Mouse (Mus musculus): ENCODE results near the gene Ankrd55. TPM values are rescaled to one million over a fixed set of nuclear protein-coding genes. Genes with fewer than 3 reads are reported as not detected.
"Not testable (repeated sequence)": the region's sequence is repeated elsewhere in the genome, so short reads cannot be mapped to it uniquely, and the experiment has no call there.

Ankrd55 gene
- polyA plus RNA-seq, 1 experiment from 2014 or later, result 0.07 TPM

DNA sequence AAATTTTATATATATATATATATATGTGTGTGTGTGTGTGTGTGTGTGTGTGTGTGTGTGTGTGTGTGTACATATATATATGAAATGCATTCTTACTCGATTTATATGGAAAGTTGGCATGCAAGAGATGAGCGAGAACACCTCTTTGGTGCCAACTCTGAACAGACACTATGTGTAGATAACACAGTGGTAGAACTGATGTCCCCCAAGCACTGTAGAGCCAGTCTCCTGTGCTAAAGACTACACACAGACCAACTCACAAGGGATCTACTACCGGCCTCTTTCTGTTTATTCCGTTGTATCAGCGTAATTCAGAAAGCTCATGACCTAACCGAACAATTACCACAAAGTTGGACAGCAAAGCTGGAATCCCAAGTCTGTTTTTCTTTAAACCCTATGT is 6.2 kb downstream of the Ankrd55 start:
- ATAC-seq (ENCODE audit: extremely low read depth, insufficient number of reproducible peaks, low FRiP score, low TSS enrichment), result no peak
- 89% methylated on average over 6 of the region's 6 CpGs for WGBS
- H3K4me2 ChIP-seq, result no peak overlapping the region
- H3K4me3 ChIP-seq, result no peak overlapping the region
- no peaks in the 10 kb centered on the region for H3K27me3 ChIP-seq (replicated peaks)
- H3K9ac ChIP-seq, result no peak overlapping the region
- no peaks in the 10 kb centered on the region for H3K9me3 ChIP-seq
- H3K4me1 ChIP-seq, result peaks cover 17% of the 10 kb centered on the region
- H3K36me3 ChIP-seq, result no peaks in the 10 kb centered on the region
- H3K27ac ChIP-seq (replicated peaks), result no peak overlapping the region

DNA sequence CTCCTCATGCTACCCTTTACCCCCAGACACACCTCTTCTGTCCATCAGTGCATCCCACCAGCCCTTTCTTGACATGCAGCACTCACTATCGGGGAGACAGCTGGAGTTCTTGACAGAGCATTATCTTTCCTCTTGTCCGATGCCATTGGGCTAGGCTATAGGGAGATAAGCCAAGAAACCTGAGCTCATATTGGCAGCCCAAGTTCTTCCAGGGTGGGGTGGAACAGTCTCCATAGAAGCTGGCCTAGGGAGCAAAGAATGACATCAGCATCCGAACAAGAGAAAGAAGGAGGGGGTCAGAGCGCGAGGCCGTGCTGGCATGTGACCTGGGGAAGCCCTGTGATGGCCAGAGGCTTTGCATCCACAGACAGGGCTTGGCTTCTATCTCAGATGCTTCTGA is 9.5 kb downstream of the Ankrd55 start:
- Histone ChIP-seq H3K27me3 (replicated peaks) (no peaks in the 10 kb centered on the region), H3K36me3 (no peaks in the 10 kb centered on the region), H3K9ac (no peak overlapping the region), H3K4me2 (no peak overlapping the region), H3K27ac (replicated peaks) (no peak overlapping the region), H3K4me1 (no peaks in the 10 kb centered on the region), H3K4me3 (no peak overlapping the region), H3K9me3 (no peaks in the 10 kb centered on the region)
- ATAC-seq (ENCODE audit: extremely low read depth, insufficient number of reproducible peaks, low FRiP score, low TSS enrichment), result no peak
- WGBS, result 58% methylated on average over 6 of the region's 6 CpGs

DNA sequence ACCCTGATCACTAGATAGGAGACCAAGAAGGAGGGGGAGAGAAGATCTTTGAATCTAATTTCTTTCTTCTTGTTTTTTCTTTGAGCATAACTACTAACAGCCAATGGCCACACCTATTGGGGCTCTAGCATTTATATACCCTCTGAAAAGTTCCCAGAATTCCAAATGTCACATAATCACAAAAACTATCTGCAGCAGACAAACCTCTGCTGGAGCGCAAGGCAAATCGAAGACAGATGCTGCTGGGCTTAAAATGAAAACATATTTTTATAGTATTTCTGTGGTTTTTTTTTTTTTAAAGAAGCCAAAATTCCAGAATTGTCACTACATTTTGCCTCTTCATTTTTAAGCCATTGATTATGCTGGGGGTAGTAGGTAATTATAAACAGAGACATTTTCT is 15.2 kb downstream of the Ankrd55 start:
- no peaks in the 10 kb centered on the region for H3K27me3 ChIP-seq (replicated peaks)
- H3K9me3 ChIP-seq, result no peaks in the 10 kb centered on the region
- H3K27ac ChIP-seq (replicated peaks), result no peak overlapping the region
- WGBS, result 92% methylated on average over 2 of the region's 2 CpGs
- no peak for ATAC-seq (ENCODE audit: extremely low read depth, insufficient number of reproducible peaks, low FRiP score, low TSS enrichment)
- H3K4me1 ChIP-seq, result no peaks in the 10 kb centered on the region
- H3K9ac ChIP-seq, result no peak overlapping the region
- no peak overlapping the region for H3K4me3 ChIP-seq
- no peak overlapping the region for H3K4me2 ChIP-seq
- no peaks in the 10 kb centered on the region for H3K36me3 ChIP-seq

DNA sequence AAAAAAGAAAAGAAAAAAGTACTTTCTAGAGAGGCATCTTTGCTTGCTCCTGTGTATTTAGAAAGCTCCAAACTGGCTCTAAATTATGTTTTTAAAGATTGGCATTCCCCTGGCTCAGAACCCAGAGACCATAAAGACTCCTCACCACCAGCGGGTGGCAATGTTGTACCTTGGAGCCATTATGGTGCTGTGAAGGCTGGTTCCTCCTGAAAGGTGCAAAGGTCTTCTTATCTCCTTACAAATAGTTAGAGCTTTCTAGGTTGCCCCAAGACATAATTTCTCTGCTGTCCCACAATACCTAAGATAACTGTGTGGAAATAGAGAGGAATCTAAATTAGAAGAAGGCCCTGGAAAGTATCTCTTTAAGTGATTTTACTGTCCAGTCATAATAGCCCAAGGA is 20.4 kb downstream of the Ankrd55 start:
- Histone ChIP-seq H3K9ac (no peak overlapping the region), H3K4me3 (no peak overlapping the region), H3K4me2 (no peak overlapping the region), H3K27me3 (replicated peaks) (no peaks in the 10 kb centered on the region), H3K4me1 (peaks cover 20% of the 10 kb centered on the region), H3K36me3 (no peaks in the 10 kb centered on the region), H3K27ac (replicated peaks) (no peak overlapping the region), H3K9me3 (no peaks in the 10 kb centered on the region)
- WGBS, result 8% methylated on average over 1 of the region's 1 CpGs
- ATAC-seq (ENCODE audit: extremely low read depth, insufficient number of reproducible peaks, low FRiP score, low TSS enrichment), result no peak

DNA sequence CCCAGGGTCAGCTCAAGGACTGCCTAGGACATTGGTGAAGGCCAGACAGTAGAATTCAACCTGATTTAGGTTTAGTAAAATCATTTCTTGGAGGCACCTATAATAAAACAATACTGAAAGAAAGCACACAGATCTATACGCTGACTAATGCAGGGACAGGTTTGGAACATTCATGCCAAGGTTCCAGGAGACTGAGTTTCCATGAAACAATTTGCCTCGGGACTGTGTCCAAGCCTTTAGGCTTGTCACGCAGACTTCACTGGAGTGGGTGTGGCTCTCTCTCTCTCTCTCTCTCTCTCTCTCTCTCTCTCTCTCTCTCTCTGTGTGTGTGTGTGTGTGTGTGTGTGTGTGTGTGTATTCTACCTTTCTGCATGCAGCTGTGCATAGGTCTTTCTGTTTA is 23.4 kb downstream of the Ankrd55 start:
- Histone ChIP-seq H3K27ac (replicated peaks) (peak overlapping the region; percentile 50), H3K4me1 (peaks cover 30% of the 10 kb centered on the region), H3K4me2 (0 out of 2 replicates have a peak overlapping the region, but pooled peaks have one; percentile 3)
- ATAC-seq (ENCODE audit: extremely low read depth, insufficient number of reproducible peaks, low FRiP score, low TSS enrichment); H3K36me3 ChIP-seq; H3K9me3 ChIP-seq; H3K4me3 ChIP-seq; H3K9ac ChIP-seq; H3K27me3 ChIP-seq (replicated peaks): not testable (repeated sequence)
- WGBS, result 27% methylated on average over 3 of the region's 3 CpGs

DNA sequence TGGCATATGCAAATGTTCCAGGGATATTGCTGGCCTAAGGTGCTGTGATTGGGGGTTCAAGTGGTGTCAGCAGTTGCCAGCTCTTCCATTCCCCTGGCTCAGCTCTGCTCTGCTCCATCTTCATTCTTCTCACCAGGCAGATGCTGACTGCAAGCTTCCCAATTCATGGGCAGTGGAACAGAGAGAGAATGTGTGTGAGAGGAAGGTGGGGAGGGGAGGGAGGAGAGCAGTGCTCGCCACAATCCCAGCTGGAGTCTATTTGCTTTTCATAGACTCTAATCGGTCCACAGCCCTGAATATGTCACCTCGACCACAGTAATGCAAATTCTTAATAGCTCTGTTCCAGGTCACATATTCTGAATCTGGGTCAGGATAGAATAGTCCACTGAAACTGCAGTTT is 27.2 kb downstream of the Ankrd55 start:
- H3K9me3 ChIP-seq, result 0 out of 2 replicates have a peak, but pooled peaks cover 6% of the 10 kb centered on the region
- H3K27me3 ChIP-seq (replicated peaks), result no peaks in the 10 kb centered on the region
- H3K27ac ChIP-seq (replicated peaks), result no peak overlapping the region
- ATAC-seq (ENCODE audit: extremely low read depth, insufficient number of reproducible peaks, low FRiP score, low TSS enrichment), result no peak
- no peak overlapping the region for H3K4me2 ChIP-seq
- no peak overlapping the region for H3K9ac ChIP-seq
- H3K4me1 ChIP-seq, result peaks cover 34% of the 10 kb centered on the region
- H3K4me3 ChIP-seq, result no peak overlapping the region
- WGBS, result 39% methylated on average over 3 of the region's 3 CpGs
- H3K36me3 ChIP-seq, result no peaks in the 10 kb centered on the region

DNA sequence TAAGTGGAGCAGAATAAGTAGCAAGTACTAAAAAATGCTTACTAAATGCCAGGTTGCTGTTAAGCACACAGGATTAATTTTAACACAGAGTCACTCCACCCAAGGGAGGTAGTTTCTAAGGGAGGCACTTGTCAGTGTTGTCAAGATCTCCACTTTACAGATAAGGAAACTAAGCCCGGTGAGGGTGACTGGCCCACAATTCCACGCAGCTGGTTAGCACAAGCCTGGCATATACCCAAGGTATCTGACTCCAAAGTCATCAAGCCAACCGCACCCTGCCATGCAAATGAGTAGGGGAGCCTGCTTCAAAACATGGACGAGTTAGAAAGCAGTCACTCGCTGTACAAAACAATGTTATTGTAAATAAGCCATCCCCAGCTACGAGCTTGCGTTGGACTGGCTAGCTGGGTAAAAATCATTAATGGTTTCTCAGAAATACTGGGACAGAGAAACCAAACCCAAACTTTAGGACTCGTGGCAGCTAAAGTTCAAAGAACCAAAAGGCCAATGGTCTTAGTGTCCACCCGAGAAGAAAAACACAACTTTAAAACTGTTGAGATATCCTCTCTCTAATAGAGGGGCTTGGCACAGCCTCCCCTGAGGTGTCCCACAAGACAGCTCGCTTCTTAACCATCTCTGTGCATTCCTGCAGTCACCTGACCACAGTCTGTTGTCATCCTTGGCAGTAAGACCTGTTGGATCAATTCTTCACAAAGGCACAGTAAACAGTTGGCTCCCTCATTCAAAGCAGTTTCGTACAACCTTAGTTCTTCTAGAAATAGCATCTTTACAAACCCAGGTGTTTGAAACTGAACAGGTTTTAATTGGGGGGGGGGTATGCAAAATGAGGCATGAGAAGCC is 28.6 kb downstream of the Ankrd55 start:
- peaks cover 20% of the 10 kb centered on the region for H3K4me1 ChIP-seq
- H3K9ac ChIP-seq, result no peak overlapping the region
- H3K27me3 ChIP-seq (replicated peaks), result no peaks in the 10 kb centered on the region
- H3K9me3 ChIP-seq, result 0 out of 2 replicates have a peak, but pooled peaks cover 6% of the 10 kb centered on the region
- H3K4me3 ChIP-seq, result no peak overlapping the region
- no peaks in the 10 kb centered on the region for H3K36me3 ChIP-seq
- H3K4me2 ChIP-seq, result no peak overlapping the region
- H3K27ac ChIP-seq (replicated peaks), result no peak overlapping the region
- WGBS, result 56% methylated on average over 11 of the region's 11 CpGs
- no peak for ATAC-seq (ENCODE audit: extremely low read depth, insufficient number of reproducible peaks, low FRiP score, low TSS enrichment)

DNA sequence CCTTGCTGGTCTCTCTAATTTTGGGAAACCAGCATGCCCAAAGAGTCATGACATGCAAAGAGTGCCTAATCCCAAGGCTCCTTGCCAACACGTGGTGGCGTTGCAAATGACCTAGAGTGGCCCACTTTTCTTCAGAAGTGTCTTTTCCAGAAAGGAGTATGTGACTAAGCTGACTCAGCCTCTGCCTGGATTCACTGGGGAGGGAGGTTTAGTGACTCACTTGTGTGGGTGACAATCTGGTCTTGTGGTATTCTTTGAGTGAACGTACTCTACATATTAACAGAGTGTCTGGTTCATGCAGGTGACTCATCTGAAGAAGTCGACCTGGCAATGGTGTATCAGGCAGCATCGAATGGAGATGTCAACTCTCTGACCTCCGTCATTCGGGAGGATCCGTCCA is 29.9 kb downstream of the Ankrd55 start:
- Histone ChIP-seq H3K4me1 (peaks cover 16% of the 10 kb centered on the region), H3K27ac (replicated peaks) (no peak overlapping the region), H3K9me3 (0 out of 2 replicates have a peak, but pooled peaks cover 6% of the 10 kb centered on the region), H3K4me2 (no peak overlapping the region), H3K27me3 (replicated peaks) (no peaks in the 10 kb centered on the region), H3K36me3 (no peaks in the 10 kb centered on the region), H3K4me3 (no peak overlapping the region), H3K9ac (no peak overlapping the region)
- ATAC-seq (ENCODE audit: extremely low read depth, insufficient number of reproducible peaks, low FRiP score, low TSS enrichment), result no peak
- 77% methylated on average over 8 of the region's 8 CpGs for WGBS

DNA sequence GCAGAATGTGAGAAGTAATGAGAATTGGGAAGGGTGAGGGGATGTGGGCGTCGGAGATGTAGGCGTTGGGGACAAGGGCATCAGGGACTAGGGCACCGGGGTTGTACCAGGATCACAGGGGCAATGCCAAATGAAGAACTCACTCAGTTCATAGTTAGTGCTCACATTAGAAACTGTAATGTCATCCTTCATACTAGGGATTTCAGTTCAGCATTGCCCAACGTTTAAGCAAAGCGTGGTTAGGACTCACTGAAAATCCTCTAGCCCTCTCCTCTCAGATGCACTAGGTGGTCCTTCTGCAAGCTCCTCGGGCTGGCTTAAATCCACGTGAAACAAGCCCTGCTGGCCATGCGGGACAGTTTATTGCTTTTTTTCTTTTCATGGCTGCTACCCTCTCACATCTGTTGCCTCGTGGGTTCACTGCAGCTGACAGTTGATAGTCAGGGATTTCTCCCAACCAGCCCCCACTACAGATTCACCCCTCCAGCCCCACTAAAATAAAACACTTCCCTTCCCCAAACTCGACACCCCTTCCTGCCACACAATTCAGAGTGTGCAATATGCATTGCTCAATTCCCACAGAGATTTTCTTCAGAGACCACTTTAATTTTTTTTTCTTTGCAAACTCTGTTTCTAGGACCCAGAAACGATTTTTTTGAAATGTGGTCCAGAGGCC is 35.5 kb downstream of the Ankrd55 start:
- ATAC-seq (ENCODE audit: extremely low read depth, insufficient number of reproducible peaks, low FRiP score, low TSS enrichment), result no peak
- Histone ChIP-seq H3K9ac (no peak overlapping the region), H3K4me2 (no peak overlapping the region), H3K27ac (replicated peaks) (no peak overlapping the region), H3K27me3 (replicated peaks) (no peaks in the 10 kb centered on the region), H3K36me3 (no peaks in the 10 kb centered on the region), H3K4me1 (peaks cover 19% of the 10 kb centered on the region), H3K4me3 (no peak overlapping the region), H3K9me3 (0 out of 2 replicates have a peak, but pooled peaks cover 6% of the 10 kb centered on the region)
- 69% methylated on average over 12 of the region's 12 CpGs for WGBS

DNA sequence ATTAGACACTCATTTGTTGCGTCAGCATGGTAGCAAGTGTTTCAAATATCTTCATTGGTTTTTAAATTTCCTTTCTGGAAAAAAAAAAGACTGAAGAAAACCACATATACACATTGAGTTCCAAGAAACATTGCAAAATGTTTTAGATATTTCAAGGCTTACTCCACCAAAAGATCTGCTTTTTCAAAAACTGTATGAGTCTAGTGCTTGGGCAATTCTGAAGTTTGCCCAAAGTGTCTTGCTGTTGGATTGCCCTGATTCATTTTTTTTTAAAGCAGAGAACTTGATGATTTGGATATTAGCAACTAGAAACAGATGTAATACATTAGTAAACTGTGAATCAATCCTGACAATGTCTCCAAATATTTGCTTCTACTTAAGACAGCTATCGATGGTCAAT is 36.9 kb downstream of the Ankrd55 start:
- Histone ChIP-seq H3K4me1 (peaks cover 19% of the 10 kb centered on the region), H3K27ac (replicated peaks) (no peak overlapping the region), H3K9me3 (no peaks in the 10 kb centered on the region), H3K36me3 (no peaks in the 10 kb centered on the region), H3K27me3 (replicated peaks) (no peaks in the 10 kb centered on the region), H3K9ac (no peak overlapping the region), H3K4me3 (no peak overlapping the region), H3K4me2 (no peak overlapping the region)
- ATAC-seq (ENCODE audit: extremely low read depth, insufficient number of reproducible peaks, low FRiP score, low TSS enrichment), result no peak
- 92% methylated on average over 2 of the region's 2 CpGs for WGBS

DNA sequence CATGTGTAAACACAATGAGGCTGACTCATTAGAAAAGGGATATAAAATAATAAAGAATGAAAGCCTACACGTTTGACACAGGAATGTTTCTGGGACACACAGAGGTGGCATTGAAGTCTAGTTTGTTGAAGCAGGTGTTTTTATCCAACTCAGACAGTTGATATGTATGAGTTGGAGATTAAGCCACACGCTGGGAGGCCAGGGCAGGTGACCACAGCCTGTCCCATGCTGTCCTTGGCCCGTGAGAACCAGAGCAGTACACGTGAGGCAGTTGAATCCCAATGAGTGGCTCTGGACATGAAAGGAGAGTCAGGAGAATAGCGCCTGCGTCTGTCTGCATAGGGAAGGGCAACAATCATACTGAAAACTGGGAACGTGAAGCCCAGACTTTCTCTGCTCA is 38.2 kb downstream of the Ankrd55 start:
- H3K27ac ChIP-seq (replicated peaks), result peak overlapping the region; percentile 78
- H3K4me3 ChIP-seq, result no peak overlapping the region
- H3K4me1 ChIP-seq, result peaks cover 28% of the 10 kb centered on the region
- no peak overlapping the region for H3K9ac ChIP-seq
- no peaks in the 10 kb centered on the region for H3K9me3 ChIP-seq
- no peak for ATAC-seq (ENCODE audit: extremely low read depth, insufficient number of reproducible peaks, low FRiP score, low TSS enrichment)
- WGBS, result 71% methylated on average over 7 of the region's 7 CpGs
- no peaks in the 10 kb centered on the region for H3K36me3 ChIP-seq
- H3K4me2 ChIP-seq, result no peak overlapping the region
- H3K27me3 ChIP-seq (replicated peaks), result no peaks in the 10 kb centered on the region

Measured in heart, embryonic 13.5 days (tissue).